ENCODE assay signal across 18 mouse cellular contexts in the genomic region with DNA sequence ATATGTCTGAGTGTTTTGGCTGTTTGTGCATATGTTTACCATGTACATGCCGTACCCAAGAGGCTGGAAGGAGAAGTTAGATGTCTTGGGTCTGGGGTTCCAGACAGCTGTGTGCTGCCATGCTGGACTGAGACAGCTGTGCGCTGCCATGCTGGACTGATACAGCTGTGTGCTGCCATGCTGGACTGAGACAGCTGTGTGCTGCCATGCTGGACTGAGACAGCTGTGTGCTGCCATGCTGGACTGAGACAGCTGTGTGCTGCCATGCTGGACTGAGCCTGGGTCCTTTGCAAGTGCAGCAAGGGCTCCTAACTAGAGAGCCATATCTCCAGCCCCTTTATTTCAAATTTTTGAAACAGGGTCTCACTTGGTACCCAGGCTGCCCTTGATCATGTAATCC.
"Had no signal": no experiment of that assay in that cellular context is flagged by ENCODE, and none has a peak within 500 bp of the region (broad histone marks: within the 10 kb centered on the region; RNA-seq: fewer than 3 reads in every experiment).

No protein-coding gene starts in this region.

- H3K9me3 ChIP-seq: liver, embryonic 12.5 days; lung, embryonic 15.5 days; midbrain, embryonic 13.5 days; neural tube, embryonic 13.5 days; neural tube, embryonic 15.5 days had no signal

- H3K9ac ChIP-seq: liver, embryonic 12.5 days; liver, embryonic 14.5 days; lung, embryonic 15.5 days; midbrain, embryonic 13.5 days; neural tube, embryonic 13.5 days; neural tube, embryonic 15.5 days had no signal

- H3K4me3 ChIP-seq: liver, embryonic 12.5 days; lung, embryonic 15.5 days; midbrain, embryonic 13.5 days; neural tube, embryonic 13.5 days; neural tube, embryonic 15.5 days had no signal

- H3K36me3 ChIP-seq: liver, embryonic 12.5 days; lung, embryonic 15.5 days; midbrain, embryonic 13.5 days; neural tube, embryonic 13.5 days; neural tube, embryonic 15.5 days had no signal

- ATAC-seq: liver, embryonic 12.5 days; midbrain, embryonic 13.5 days had no signal

- DNase-seq: lung, adult 2 months; lung, postnatal 14 days; lung, postnatal 36 days; retina, postnatal 1 day; right cerebral cortex, adult 18-20 months; right cerebral cortex, postnatal 25 days; right cerebral cortex, postnatal 4 days; spleen, adult 18-20 months; thymus, adult 18-20 months; thymus, postnatal 14 days; thymus, postnatal 36 days had no signal

- H3K4me2 ChIP-seq: liver, embryonic 12.5 days; lung, embryonic 15.5 days; midbrain, embryonic 13.5 days; neural tube, embryonic 13.5 days; neural tube, embryonic 15.5 days had no signal

- H3K27ac ChIP-seq: liver, embryonic 12.5 days; liver, embryonic 14.5 days; lung, embryonic 15.5 days; macrophage; midbrain, embryonic 13.5 days; neural tube, embryonic 13.5 days; neural tube, embryonic 15.5 days had no signal

- H3K27me3 ChIP-seq: liver, embryonic 12.5 days; lung, embryonic 15.5 days; midbrain, embryonic 13.5 days; neural tube, embryonic 13.5 days; neural tube, embryonic 15.5 days had no signal
